In the genomic region with DNA sequence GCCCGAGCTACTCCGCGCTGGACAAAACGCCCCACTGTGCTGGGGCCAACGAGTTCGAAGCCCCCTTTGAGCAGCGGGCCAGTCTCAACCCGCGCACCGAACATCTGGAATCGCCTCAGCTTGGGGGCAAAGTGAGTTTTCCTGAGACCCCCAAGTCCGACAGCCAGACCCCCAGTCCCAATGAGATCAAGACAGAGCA, we compare ENCODE assay signal across 10 mouse cellular contexts. TPM values are rescaled to one million over a fixed set of nuclear protein-coding genes. Genes with fewer than 3 reads are reported as not detected.
DNase-seq lines count a peak whose midpoint lies in the region; ATAC-seq and TF ChIP-seq lines count a peak whose summit lies in the region.
"Had no signal": no experiment of that assay in that cellular context is flagged by ENCODE, and none has a peak within 500 bp of the region (broad histone marks: within the 10 kb centered on the region; RNA-seq: fewer than 3 reads in every experiment).

A gene (plus strand): TSS at position 132 of the 199 bp plus-strand sequence.

- no peak within 1 kb of the TSS for H3K27ac ChIP-seq in lung, embryonic 14.5 days (ENCODE audit: low read depth)
- no peak within 1 kb of the TSS for H3K27ac ChIP-seq in embryonic facial prominence, embryonic 12.5 days
- no peak within 1 kb of the TSS for H3K27ac ChIP-seq in midbrain, embryonic 15.5 days

- H3K4me1 ChIP-seq in lung, embryonic 14.5 days (ENCODE audit: insufficient read depth), result no peaks in the 10 kb centered on the region
- 0 out of 2 replicates have a peak, but pooled peaks cover 4% of the 10 kb centered on the region for H3K4me1 ChIP-seq in embryonic facial prominence, embryonic 12.5 days
- H3K4me1 ChIP-seq in midbrain, embryonic 15.5 days, result peaks cover 5% of the 10 kb centered on the region; the same call in 1 of the 2 replicates

- peaks cover 99% of the 10 kb centered on the region for H3K27me3 ChIP-seq in lung, embryonic 14.5 days (ENCODE audit: insufficient read depth, low read length)
- H3K27me3 ChIP-seq in embryonic facial prominence, embryonic 12.5 days, result peaks cover 96% of the 10 kb centered on the region
- H3K27me3 ChIP-seq in midbrain, embryonic 15.5 days (replicated peaks), result peaks cover 97% of the 10 kb centered on the region

- ATAC-seq in lung, embryonic 14.5 days (ENCODE audit: insufficient read depth), result no peak
- ATAC-seq in embryonic facial prominence, embryonic 12.5 days (ENCODE audit: insufficient number of reproducible peaks, insufficient read depth, low FRiP score, low TSS enrichment), result no peak; the same call in 1 of the 2 replicates
- no peak for ATAC-seq in midbrain, embryonic 15.5 days (replicated peaks)

- WGBS in lung, embryonic 14.5 days, result 3% methylated on average over 12 of the region's 12 CpGs
- 1% methylated on average over 12 of the region's 12 CpGs for WGBS in embryonic facial prominence, embryonic 12.5 days
- WGBS in midbrain, embryonic 15.5 days, result 6% methylated on average over 12 of the region's 12 CpGs

- peak within 1 kb of the TSS; percentile 29; the same call in 1 of the 2 replicates for H3K4me2 ChIP-seq in lung, embryonic 14.5 days
- peak within 1 kb of the TSS; percentile 21 for H3K4me2 ChIP-seq in embryonic facial prominence, embryonic 12.5 days (replicated peaks)
- peak within 1 kb of the TSS; percentile 23 for H3K4me2 ChIP-seq in midbrain, embryonic 15.5 days

- peak within 1 kb of the TSS; percentile 3; the same call in 1 of the 2 replicates for H3K4me3 ChIP-seq in lung, embryonic 14.5 days (ENCODE audit: low read depth, low read length)
- H3K4me3 ChIP-seq in embryonic facial prominence, embryonic 12.5 days, result no peak within 1 kb of the TSS
- H3K4me3 ChIP-seq in midbrain, embryonic 15.5 days, result no peak within 1 kb of the TSS; the same call in 1 of the 2 replicates

- no peaks in the 10 kb centered on the region for H3K36me3 ChIP-seq in lung, embryonic 14.5 days (ENCODE audit: insufficient read depth)
- H3K36me3 ChIP-seq in embryonic facial prominence, embryonic 12.5 days, result no peaks in the 10 kb centered on the region
- no peaks in the 10 kb centered on the region for H3K36me3 ChIP-seq in midbrain, embryonic 15.5 days (replicated peaks)

- no peak for DNase-seq in lung, embryonic 14.5 days
- no peak for DNase-seq in lung, postnatal 36 days
- no peak for DNase-seq in gonadal fat pad, adult 2 months (ENCODE audit: low read depth)
- no peak for DNase-seq in layer of hippocampus, postnatal 25 days (ENCODE audit: extremely low spot score in 1 of 2, low spot score in 1 of 2)
- no peak for DNase-seq in right cerebral cortex, adult 2 months (ENCODE audit: low spot score in 2 of 2)
- DNase-seq in embryo, embryonic 10.5 days (ENCODE audit: low spot score), result no peak
- DNase-seq: cerebellum, adult 11-12 months; lung, postnatal 10 days had no signal

- no peak for TF ChIP-seq CTCF in lung, embryonic 14.5 days (IDR thresholded peaks at IDR 0.05; ENCODE audit: low read depth)

- no peak within 1 kb of the TSS for H3K9ac ChIP-seq in lung, embryonic 14.5 days
- H3K9ac ChIP-seq in embryonic facial prominence, embryonic 12.5 days, result no peak within 1 kb of the TSS
- H3K9ac ChIP-seq in midbrain, embryonic 15.5 days, result no peak within 1 kb of the TSS

- no peaks in the 10 kb centered on the region for H3K9me3 ChIP-seq in lung, embryonic 14.5 days (ENCODE audit: low read depth, low read length)
- H3K9me3 ChIP-seq in embryonic facial prominence, embryonic 12.5 days, result no peaks in the 10 kb centered on the region
- H3K9me3 ChIP-seq in midbrain, embryonic 15.5 days, result no peaks in the 10 kb centered on the region

RNA-seq across cellular contexts. Expression of the gene that starts here (rescaled TPM):
- polyA plus RNA-seq in lung, embryonic 14.5 days (2014; fragmentation: Nextera tagmentation; extraction: Ambion mirVana), result 0.62 and 0.74 TPM in 2 replicates
- 1.2 and 2.4 TPM in 2 replicates for polyA plus RNA-seq in embryonic facial prominence, embryonic 12.5 days (2016; fragmentation: Nextera tagmentation; extraction: Ambion mirVana)
- polyA plus RNA-seq in gonadal fat pad, adult 2 months (2012; rRNA removed), result 9.9 and 11.3 TPM in 2 replicates
- 0.09 TPM in 1 of 2 replicates, not detected in the other for polyA plus RNA-seq in midbrain, embryonic 15.5 days (2015; fragmentation: Nextera tagmentation; extraction: Ambion mirVana)
- not detected for total RNA-seq in layer of hippocampus, postnatal 25 days (2021)
